Mouse (Mus musculus): ENCODE data around the gene Brf1. TPM values are rescaled to one million over a fixed set of nuclear protein-coding genes. Genes with fewer than 3 reads are reported as not detected.
A peak's percentile ranks its signal among the peaks of the same experiment; 100 is the strongest.

The Brf1 gene
- polyA plus RNA-seq, 1 experiment from 2014 or later = 58.5 TPM

GRCm38 (mm10) chr12:112932647-112933046 is 67.9 kb downstream of the Brf1 start:
- no peak for DNase-seq (ENCODE audit: low spot score)
- H3K36me3 ChIP-seq (ENCODE audit: control insufficient read depth, insufficient read depth, low read length) = no peaks in the 10 kb centered on the region
- peaks cover 37% of the 10 kb centered on the region for H3K27me3 ChIP-seq (ENCODE audit: control insufficient read depth, insufficient read depth, low read length)
- H3K4me1 ChIP-seq (ENCODE audit: control insufficient read depth, insufficient read depth, low read length) = peaks cover 10% of the 10 kb centered on the region
- no peak overlapping the region for H3K9ac ChIP-seq (ENCODE audit: low read length)
- WGBS = 60% methylated on average over 7 of the region's 7 CpGs
- no peak overlapping the region for H3K27ac ChIP-seq (ENCODE audit: low read depth, low read length)
- no peak for ATAC-seq (ENCODE audit: insufficient read depth, low FRiP score, low TSS enrichment)
- no peaks in the 10 kb centered on the region for H3K9me3 ChIP-seq (ENCODE audit: control insufficient read depth, low read length)
- H3K4me2 ChIP-seq (ENCODE audit: low read depth) = no peak overlapping the region
- no peak overlapping the region for H3K4me3 ChIP-seq (ENCODE audit: low read depth, low read length)

GRCm38 (mm10) chr12:112929562-112930352 is 70.7 kb downstream of the Brf1 start, which contains the start of gene Jag2:
TSS of gene Jag2 (minus strand) at chr12:112929776.
- Histone ChIP-seq H3K4me2 (ENCODE audit: low read depth) (peak within 1 kb of the TSS; percentile 87), H3K4me1 (ENCODE audit: control insufficient read depth, insufficient read depth, low read length) (peaks cover 10% of the 10 kb centered on the region), H3K9ac (ENCODE audit: low read length) (peak within 1 kb of the TSS; percentile 64), H3K9me3 (ENCODE audit: control insufficient read depth, low read length) (no peaks in the 10 kb centered on the region), H3K27me3 (ENCODE audit: control insufficient read depth, insufficient read depth, low read length) (peaks cover 44% of the 10 kb centered on the region), H3K4me3 (ENCODE audit: low read depth, low read length) (peak within 1 kb of the TSS; percentile 61), H3K27ac (ENCODE audit: low read depth, low read length) (peak within 1 kb of the TSS; percentile 76), H3K36me3 (ENCODE audit: control insufficient read depth, insufficient read depth, low read length) (no peaks in the 10 kb centered on the region)
- under 1% methylated on average over 48 of the region's 85 CpGs for WGBS
- DNase-seq (ENCODE audit: low spot score) (peak; percentile 68), ATAC-seq (ENCODE audit: insufficient read depth, low FRiP score, low TSS enrichment) (peak; percentile 42)

GRCm38 (mm10) chr12:112928401-112929241 is 71.9 kb downstream of the Brf1 start:
- H3K4me1 ChIP-seq (ENCODE audit: control insufficient read depth, insufficient read depth, low read length) = peaks cover 10% of the 10 kb centered on the region

GRCm38 (mm10) chr12:112927265-112927664 is 73.2 kb downstream of the Brf1 start:
- peaks cover 44% of the 10 kb centered on the region for H3K27me3 ChIP-seq (ENCODE audit: control insufficient read depth, insufficient read depth, low read length)
- H3K4me2 ChIP-seq (ENCODE audit: low read depth) = 0 out of 2 replicates have a peak overlapping the region, but pooled peaks have one; percentile 87
- H3K9ac ChIP-seq (ENCODE audit: low read length) = no peak overlapping the region
- H3K4me3 ChIP-seq (ENCODE audit: low read depth, low read length) = no peak overlapping the region
- H3K9me3 ChIP-seq (ENCODE audit: control insufficient read depth, low read length) = no peaks in the 10 kb centered on the region
- ATAC-seq (ENCODE audit: insufficient read depth, low FRiP score, low TSS enrichment) = no peak
- peaks cover 20% of the 10 kb centered on the region for H3K4me1 ChIP-seq (ENCODE audit: control insufficient read depth, insufficient read depth, low read length)
- no peak overlapping the region for H3K27ac ChIP-seq (ENCODE audit: low read depth, low read length)
- no peak for DNase-seq (ENCODE audit: low spot score)
- WGBS = 81% methylated on average over 13 of the region's 14 CpGs
- H3K36me3 ChIP-seq (ENCODE audit: control insufficient read depth, insufficient read depth, low read length) = no peaks in the 10 kb centered on the region

More at GRCm38 (mm10) chr12:112928401-112929241, 71.9 kb downstream of the Brf1 start:
- Histone ChIP-seq H3K4me2 (ENCODE audit: low read depth) (peak overlapping the region; percentile 87), H3K27me3 (ENCODE audit: control insufficient read depth, insufficient read depth, low read length) (peaks cover 44% of the 10 kb centered on the region), H3K9ac (ENCODE audit: low read length) (peak overlapping the region; percentile 64), H3K4me3 (ENCODE audit: low read depth, low read length) (peak overlapping the region; percentile 61), H3K36me3 (ENCODE audit: control insufficient read depth, insufficient read depth, low read length) (no peaks in the 10 kb centered on the region), H3K27ac (ENCODE audit: low read depth, low read length) (peak overlapping the region; percentile 76), H3K9me3 (ENCODE audit: control insufficient read depth, low read length) (no peaks in the 10 kb centered on the region)
- ATAC-seq (ENCODE audit: insufficient read depth, low FRiP score, low TSS enrichment) (peak; percentile 35), DNase-seq (ENCODE audit: low spot score) (peak; percentile 56)
- WGBS = 1% methylated on average over 90 of the region's 124 CpGs

- no peak overlapping the region for H3K27ac ChIP-seq (ENCODE audit: low read depth, low read length)
- H3K9me3 ChIP-seq (ENCODE audit: control insufficient read depth, low read length) = no peaks in the 10 kb centered on the region
- no peaks in the 10 kb centered on the region for H3K36me3 ChIP-seq (ENCODE audit: control insufficient read depth, insufficient read depth, low read length)
- ATAC-seq (ENCODE audit: insufficient read depth, low FRiP score, low TSS enrichment) (no peak), DNase-seq (ENCODE audit: low spot score) (no peak)
- no peak overlapping the region for H3K4me2 ChIP-seq (ENCODE audit: low read depth)
- peaks cover 36% of the 10 kb centered on the region for H3K27me3 ChIP-seq (ENCODE audit: control insufficient read depth, insufficient read depth, low read length)
- WGBS = 84% methylated on average over 6 of the region's 6 CpGs
- H3K9ac ChIP-seq (ENCODE audit: low read length) = no peak overlapping the region
- peaks cover 20% of the 10 kb centered on the region for H3K4me1 ChIP-seq (ENCODE audit: control insufficient read depth, insufficient read depth, low read length)
- no peak overlapping the region for H3K4me3 ChIP-seq (ENCODE audit: low read depth, low read length)
These were observed 74.6 kb downstream of the Brf1 start for GRCm38 (mm10) chr12:112925950-112926349.

GRCm38 (mm10) chr12:112922541-112922940 is 78.0 kb downstream of the Brf1 start:
- DNase-seq (ENCODE audit: low spot score) (peak; percentile 53), ATAC-seq (ENCODE audit: insufficient read depth, low FRiP score, low TSS enrichment) (peak; percentile 62)
- Histone ChIP-seq H3K4me3 (ENCODE audit: low read depth, low read length) (no peak overlapping the region), H3K27me3 (ENCODE audit: control insufficient read depth, insufficient read depth, low read length) (peaks cover 5% of the 10 kb centered on the region), H3K27ac (ENCODE audit: low read depth, low read length) (no peak overlapping the region), H3K9me3 (ENCODE audit: control insufficient read depth, low read length) (no peaks in the 10 kb centered on the region), H3K4me2 (ENCODE audit: low read depth) (no peak overlapping the region), H3K4me1 (ENCODE audit: control insufficient read depth, insufficient read depth, low read length) (peaks cover 10% of the 10 kb centered on the region; the same call in 1 of the 2 replicates), H3K36me3 (ENCODE audit: control insufficient read depth, insufficient read depth, low read length) (no peaks in the 10 kb centered on the region), H3K9ac (ENCODE audit: low read length) (no peak overlapping the region)
- 13% methylated on average over 3 of the region's 3 CpGs for WGBS

- Histone ChIP-seq H3K9ac (ENCODE audit: low read length) (no peak overlapping the region), H3K27me3 (ENCODE audit: control insufficient read depth, insufficient read depth, low read length) (no peaks in the 10 kb centered on the region), H3K4me3 (ENCODE audit: low read depth, low read length) (no peak overlapping the region), H3K4me1 (ENCODE audit: control insufficient read depth, insufficient read depth, low read length) (peaks cover 10% of the 10 kb centered on the region; the same call in 1 of the 2 replicates), H3K4me2 (ENCODE audit: low read depth) (no peak overlapping the region), H3K27ac (ENCODE audit: low read depth, low read length) (no peak overlapping the region), H3K36me3 (ENCODE audit: control insufficient read depth, insufficient read depth, low read length) (no peaks in the 10 kb centered on the region), H3K9me3 (ENCODE audit: control insufficient read depth, low read length) (no peaks in the 10 kb centered on the region)
- WGBS = 92% methylated on average over 12 of the region's 12 CpGs
- DNase-seq (ENCODE audit: low spot score) (no peak), ATAC-seq (ENCODE audit: insufficient read depth, low FRiP score, low TSS enrichment) (no peak)
These were observed 79.0 kb downstream of the Brf1 start for GRCm38 (mm10) chr12:112921518-112921917.

GRCm38 (mm10) chr12:112917906-112918305 is 82.6 kb downstream of the Brf1 start:
- Histone ChIP-seq H3K27me3 (ENCODE audit: control insufficient read depth, insufficient read depth, low read length) (no peaks in the 10 kb centered on the region), H3K27ac (ENCODE audit: low read depth, low read length) (no peak overlapping the region), H3K4me3 (ENCODE audit: low read depth, low read length) (no peak overlapping the region), H3K4me2 (ENCODE audit: low read depth) (no peak overlapping the region), H3K4me1 (ENCODE audit: control insufficient read depth, insufficient read depth, low read length) (0 out of 2 replicates have a peak, but pooled peaks cover 6% of the 10 kb centered on the region), H3K9me3 (ENCODE audit: control insufficient read depth, low read length) (no peaks in the 10 kb centered on the region), H3K36me3 (ENCODE audit: control insufficient read depth, insufficient read depth, low read length) (no peaks in the 10 kb centered on the region; the same call in 1 of the 2 replicates), H3K9ac (ENCODE audit: low read length) (no peak overlapping the region)
- DNase-seq (ENCODE audit: low spot score) (no peak), ATAC-seq (ENCODE audit: insufficient read depth, low FRiP score, low TSS enrichment) (no peak)
- 45% methylated on average over 8 of the region's 8 CpGs for WGBS
